Mouse (Mus musculus): ENCODE measurements around the gene Paxbp1.

Gene Paxbp1

GRCm38 (mm10) chr16:90997822-90998221 lies 46.5 kb downstream of the Paxbp1 start:
- CTCF ChIA-PET: no interaction called here

GRCm38 (mm10) chr16:90996327-90997243 lies 47.8 kb downstream of the Paxbp1 start:
- CTCF ChIA-PET: no interaction called here

GRCm38 (mm10) chr16:90995498-90995897 lies 48.8 kb downstream of the Paxbp1 start:
- CTCF ChIA-PET: no interaction called here

- CTCF ChIA-PET: no interaction called here
Measured at GRCm38 (mm10) chr16:90995023-90995422, 49.3 kb downstream of the Paxbp1 start.

GRCm38 (mm10) chr16:90989162-90989561 lies 55.2 kb downstream of the Paxbp1 start:
- CTCF ChIA-PET: no interaction called here

- CTCF ChIA-PET: no interaction called here
Measured at GRCm38 (mm10) chr16:90988665-90989064, 55.7 kb downstream of the Paxbp1 start.

GRCm38 (mm10) chr16:90988039-90988438 lies 56.3 kb downstream of the Paxbp1 start:
- CTCF ChIA-PET: no interaction called here

- CTCF ChIA-PET: no interaction called here
Measured at GRCm38 (mm10) chr16:90971004-90971403, 73.3 kb downstream of the Paxbp1 start.

GRCm38 (mm10) chr16:90966241-90966640 lies 78.1 kb downstream of the Paxbp1 start:
- CTCF ChIA-PET: interaction anchor here (0.6 kb wide), 1 partner anchor 207 kb away, joined by 11 read pairs; no protein-coding TSS in a partner anchor

- CTCF ChIA-PET: interaction anchor here (0.6 kb wide), 1 partner anchor 48 kb away, joined by 3 read pairs; no protein-coding TSS in a partner anchor
Measured at GRCm38 (mm10) chr16:90964302-90964701, 80.0 kb downstream of the Paxbp1 start.

Data from spleen, embryonic (tissue).